Comparison of ENCODE assay signal across 8 mouse cellular contexts in genomic region chr12:112644180-112644854, GRCm38 (mm10). TPM values are rescaled to one million over a fixed set of nuclear protein-coding genes. Genes with fewer than 3 reads are reported as not detected.
DNase-seq lines count a peak whose midpoint lies in the region; ATAC-seq and TF ChIP-seq lines count a peak whose summit lies in the region.

Gene Siva1 (plus strand): TSS chr12:112644679.

- no peaks in the 10 kb centered on the region for H3K9me3 ChIP-seq in hindbrain, postnatal 0 days (ENCODE audit: low read length)

- DNase-seq in ZHBTc4 (ENCODE audit: low read depth, low spot score): peak; percentile 100
- peak; percentile 100 for DNase-seq in gastrocnemius, adult 2 months
- DNase-seq in hindbrain, postnatal 0 days (ENCODE audit: low spot score): peak; percentile 99
- peak; percentile 97 to 98 for DNase-seq in left cerebral cortex, adult 2 months (ENCODE audit: extremely low spot score in 1 of 2, low spot score in 2 of 2)
- DNase-seq in right cerebral cortex, adult 2 months (ENCODE audit: low spot score in 2 of 2): peak; percentile 95 to 96
- peak; percentile 100 for DNase-seq in urinary bladder, postnatal 14 days (ENCODE audit: low spot score)

- peaks cover 9% of the 10 kb centered on the region; the same call in 1 of the 2 replicates for H3K36me3 ChIP-seq in hindbrain, postnatal 0 days (ENCODE audit: insufficient read depth, low read length)

- peak within 1 kb of the TSS; percentile 91 for H3K4me2 ChIP-seq in hindbrain, postnatal 0 days (ENCODE audit: low read depth, low read length)

- intact Hi-C loops in gastrocnemius, adult 2 months (cut with DNase I): no loop called here
- intact Hi-C loops in left cerebral cortex, adult 2 months (cut with DNase I): no loop called here

- TF ChIP-seq CTCF in gastrocnemius, adult 2 months (IDR thresholded peaks at IDR 0.05): no peak
- peak; percentile 31 for TF ChIP-seq CTCF in hindbrain, postnatal 0 days (IDR thresholded peaks at IDR 0.05; ENCODE audit: low read depth)
- no peak; the same call in 1 of the 2 replicates for TF ChIP-seq CTCF in left cerebral cortex, adult 2 months (IDR thresholded peaks at IDR 0.05)

- WGBS in hindbrain, postnatal 0 days: 1% methylated on average over 42 of the region's 46 CpGs

- H3K4me1 ChIP-seq in hindbrain, postnatal 0 days (ENCODE audit: insufficient read depth, low read length): peaks cover 8% of the 10 kb centered on the region; the same call in 1 of the 2 replicates

- H3K4me3 ChIP-seq in gastrocnemius, adult 2 months: peak within 1 kb of the TSS; percentile 94
- peak within 1 kb of the TSS; percentile 67 for H3K4me3 ChIP-seq in hindbrain, postnatal 0 days (ENCODE audit: low read length)
- H3K4me3 ChIP-seq in left cerebral cortex, adult 2 months: peak within 1 kb of the TSS; percentile 88

- peak; percentile 88 for ATAC-seq in common myeloid progenitor, adult 5-6 weeks (replicated peaks; ENCODE audit: low read depth, poor library complexity, severe bottlenecking)
- peak; percentile 97 for ATAC-seq in hindbrain, postnatal 0 days
- peak; percentile 85 for ATAC-seq in megakaryocyte, adult 5-6 weeks (ENCODE audit: poor library complexity, severe bottlenecking)

- H3K27ac ChIP-seq in gastrocnemius, adult 2 months: peak within 1 kb of the TSS; percentile 94
- H3K27ac ChIP-seq in hindbrain, postnatal 0 days: peak within 1 kb of the TSS; percentile 85
- H3K27ac ChIP-seq in left cerebral cortex, adult 2 months: peak within 1 kb of the TSS; percentile 81

- H3K27me3 ChIP-seq in hindbrain, postnatal 0 days (ENCODE audit: insufficient read depth, low read length): no peaks in the 10 kb centered on the region

- peak within 1 kb of the TSS; percentile 68 for H3K9ac ChIP-seq in hindbrain, postnatal 0 days (replicated peaks; ENCODE audit: low read length)

RNA-seq across cellular contexts. Expression of gene Siva1, which starts in this region (rescaled TPM):
- total RNA-seq in common myeloid progenitor, adult 5-6 weeks (2017): 198 and 209 TPM in 2 replicates
- total RNA-seq in gastrocnemius, adult 2 months (2021): 10 to 100 TPM; 18.6 to 25.3 TPM
- 24.1 and 34.8 TPM in 2 replicates for total RNA-seq in hindbrain, postnatal 0 days (2014; rRNA removed)
- polyA plus RNA-seq in hindbrain, postnatal 0 days (2015; fragmentation: Nextera tagmentation; extraction: Ambion mirVana): 59.3 and 62.2 TPM in 2 replicates
- total RNA-seq in left cerebral cortex, adult 2 months (2021): 10 to 100 TPM; 19.7 to 21.5 TPM
- total RNA-seq in megakaryocyte, adult 5-6 weeks (2015): 116 and 130 TPM in 2 replicates
- total RNA-seq in megakaryocyte, adult 5-6 weeks (2017): 122 and 162 TPM in 2 replicates

Comparison
In these comparisons a context has a peak if more than half of its experiments do, and no peak if none do; other contexts are left out.
1. Peak in every context shown above with its lines: DNase-seq, ATAC-seq, H3K4me3 ChIP-seq and H3K27ac ChIP-seq.